Mouse (Mus musculus) midbrain, embryonic 12.5 days (tissue): ENCODE measurements around the gene Lmo1. TPM values are rescaled to one million over a fixed set of nuclear protein-coding genes. Genes with fewer than 3 reads are reported as not detected.
"Not testable (repeated sequence)": the region's sequence is repeated elsewhere in the genome, so short reads cannot be mapped to it uniquely, and the experiment has no call there.

Source experiments
- ATAC-seq: fragments of 200-750 bp; cut with Nextera tagmentation; 2 replicates; pipeline ENCODE4 v1.8.0; 2017; ENCODE audit warnings: low read depth, moderate TSS enrichment, moderate library complexity; ENCODE audit not compliant: low FRiP score
- H3K27ac ChIP-seq: fragments of 300-500 bp; sonication (generic); replicated peaks from 2 replicates; pipeline ENCODE4 v1.5.1; 2016; ENCODE audit warnings: mild to moderate bottlenecking
- H3K27me3 ChIP-seq: fragments of 300-500 bp; sonication (generic); 2 replicates; pipeline ENCODE4 v1.6.1; 2016; ENCODE audit warnings: mild to moderate bottlenecking
- H3K36me3 ChIP-seq: fragments of 300-500 bp; sonication (generic); 2 replicates; pipeline ENCODE4 v1.6.1; 2016
- H3K4me1 ChIP-seq: fragments of 300-500 bp; sonication (generic); 2 replicates; pipeline ENCODE4 v1.6.1; 2016
- H3K4me2 ChIP-seq: fragments of 300-500 bp; sonication (generic); replicated peaks from 2 replicates; pipeline ENCODE4 v1.6.1; 2016; ENCODE audit warnings: mild to moderate bottlenecking, moderate library complexity
- H3K4me3 ChIP-seq: fragments of 300-500 bp; sonication (generic); 2 replicates; pipeline ENCODE4 v1.5.1; 2016; ENCODE audit warnings: mild to moderate bottlenecking
- H3K9ac ChIP-seq: fragments of 300-500 bp; sonication (generic); replicated peaks from 2 replicates; pipeline ENCODE4 v1.6.1; 2016; ENCODE audit warnings: mild to moderate bottlenecking, moderate library complexity
- H3K9me3 ChIP-seq: fragments of 300-500 bp; sonication (generic); 2 replicates; pipeline ENCODE4 v1.6.1; 2016; ENCODE audit warnings: mild to moderate bottlenecking
- WGBS: fragments of 180-500 bp; shearing (Covaris S2); methylation state at CpG from one replicate; pipeline ENCODE4 v1.1.7; 2016; 5-methylcytosine and 5-hydroxymethylcytosine counted together
- polyA plus RNA-seq: library from polyadenylated mRNA; unstranded; fragments of >200 nt; fragmentation: Nextera tagmentation; extraction: Ambion mirVana; gene quantifications from 2 replicates; pipeline ENCODE4 v1.2.1, GENCODE M21; 2016

The Lmo1 gene
- polyA plus RNA-seq, 1 experiment from 2014 or later = 177 TPM

DNA sequence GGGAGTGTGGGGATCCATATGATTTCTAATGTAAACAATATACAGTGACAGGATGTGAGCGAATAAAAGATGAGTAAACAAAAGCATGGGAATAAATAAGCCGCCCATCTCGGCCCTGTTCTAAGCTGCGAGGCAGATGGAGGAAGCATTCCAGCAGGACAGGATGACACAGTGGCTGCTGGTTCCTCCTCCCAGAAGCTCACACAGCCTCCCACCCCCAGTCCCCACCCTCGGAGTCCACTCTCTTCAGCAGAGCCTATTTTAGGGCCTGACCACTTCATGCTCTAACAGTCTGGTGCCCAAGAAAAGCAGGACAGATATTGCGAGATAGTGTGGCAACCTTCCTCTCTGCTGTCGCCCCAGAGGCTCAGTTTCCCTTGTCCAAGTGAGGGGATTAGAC, 77.8 kb downstream of the Lmo1 start:
- H3K27ac ChIP-seq = no peak overlapping the region
- H3K4me2 ChIP-seq = no peak overlapping the region
- no peaks in the 10 kb centered on the region for H3K36me3 ChIP-seq
- H3K9me3 ChIP-seq = no peaks in the 10 kb centered on the region
- H3K4me3 ChIP-seq = no peak overlapping the region
- H3K9ac ChIP-seq = no peak overlapping the region
- WGBS = 83% methylated on average over 7 of the region's 7 CpGs
- H3K27me3 ChIP-seq = no peaks in the 10 kb centered on the region
- peaks cover 4% of the 10 kb centered on the region; the same call in 1 of the 2 replicates for H3K4me1 ChIP-seq
- no peak for ATAC-seq

DNA sequence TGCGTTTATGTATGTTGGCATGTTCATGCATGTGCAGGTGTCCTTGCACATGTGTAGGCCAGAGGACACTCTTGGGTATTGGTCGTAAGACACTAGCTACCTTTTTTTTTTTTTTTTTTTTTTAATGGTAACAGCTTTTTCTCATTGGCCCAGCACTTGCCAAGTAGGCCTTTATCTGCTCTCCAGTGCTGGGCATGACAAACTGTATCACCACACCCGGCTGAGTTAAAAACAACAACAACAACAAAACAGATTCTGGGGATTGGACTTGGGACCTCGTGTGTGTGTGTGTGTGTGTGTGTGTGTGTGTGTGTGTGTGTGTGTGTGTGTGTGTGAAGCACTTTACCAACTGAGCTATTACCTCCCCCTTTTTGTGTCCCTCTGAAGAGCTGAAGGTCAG, 78.4 kb downstream of the Lmo1 start:
- no peaks in the 10 kb centered on the region for H3K36me3 ChIP-seq
- 83% methylated on average over 4 of the region's 4 CpGs for WGBS
- no peak overlapping the region for H3K27ac ChIP-seq
- H3K27me3 ChIP-seq = no peaks in the 10 kb centered on the region
- no peak for ATAC-seq
- H3K9me3 ChIP-seq = no peaks in the 10 kb centered on the region
- H3K4me1 ChIP-seq = peaks cover 4% of the 10 kb centered on the region; the same call in 1 of the 2 replicates
- H3K9ac ChIP-seq = no peak overlapping the region
- no peak overlapping the region for H3K4me3 ChIP-seq
- no peak overlapping the region for H3K4me2 ChIP-seq

- H3K4me1 ChIP-seq = peaks cover 4% of the 10 kb centered on the region; the same call in 1 of the 2 replicates
- ATAC-seq = no peak
- no peak overlapping the region for H3K4me3 ChIP-seq
- no peaks in the 10 kb centered on the region for H3K27me3 ChIP-seq
- WGBS = no CpG with 5 or more reads among the region's 7 CpGs
- H3K4me2 ChIP-seq = no peak overlapping the region
- no peak overlapping the region for H3K9ac ChIP-seq
- no peaks in the 10 kb centered on the region for H3K9me3 ChIP-seq
- H3K36me3 ChIP-seq = no peaks in the 10 kb centered on the region
- H3K27ac ChIP-seq = no peak overlapping the region
Observed at GRCm38 (mm10) chr7:109094294-109094693, 80.7 kb downstream of the Lmo1 start.

DNA sequence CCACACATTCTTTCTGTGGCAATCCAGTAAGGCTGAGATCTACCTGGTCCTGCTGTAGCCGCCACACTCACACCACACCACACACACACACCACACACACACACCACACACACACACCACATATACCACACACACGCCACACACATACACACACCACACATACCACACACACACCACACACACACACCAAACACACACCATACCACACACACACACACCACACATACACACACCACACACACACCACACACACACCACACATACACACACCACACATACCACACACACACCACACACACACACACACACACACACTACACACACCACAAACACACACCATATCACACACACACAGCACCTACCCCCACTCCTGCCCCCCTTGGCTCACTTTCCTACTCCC, 83.7 kb downstream of the Lmo1 start:
- not testable (repeated sequence) for H3K4me3 ChIP-seq, H3K36me3 ChIP-seq, H3K9ac ChIP-seq, ATAC-seq, H3K27ac ChIP-seq, H3K4me1 ChIP-seq, H3K4me2 ChIP-seq, H3K27me3 ChIP-seq, H3K9me3 ChIP-seq
- WGBS = no CpG with 5 or more reads among the region's 2 CpGs

Other genes starting within 250 kb of the Lmo1 start
- 0.06 TPM in 1 of 2 replicates, not detected in the other for gene Nlrp10, start 245.0 kb downstream of the Lmo1 start, polyA plus RNA-seq
- gene Eif3f, start 240.8 kb downstream of the Lmo1 start, polyA plus RNA-seq = 77.9 and 86.2 TPM in 2 replicates
- gene Tub, start 224.9 kb downstream of the Lmo1 start, polyA plus RNA-seq = 26.2 and 31.8 TPM in 2 replicates
- 29.5 and 30.4 TPM in 2 replicates for gene Ric3, start 91.9 kb downstream of the Lmo1 start, polyA plus RNA-seq